Mouse (Mus musculus) right cerebral cortex, postnatal 36 days (tissue): ENCODE measurements at regions not wholly inside any gene's neighbourhood (a gene's known extent, or its start where the extent isn't known, plus 50 kb on each side); places are given as distances from the start of the nearest gene placed in this dataset.
A peak's percentile ranks its signal among the peaks of the same experiment; 100 is the strongest.

Experiments used
- DNase-seq, 2 experiments: peaks; one replicate each; pipeline ENCODE4 v3.0.0; 2022; ENCODE audit warnings: low spot score in 2 of 2, mixed read lengths in 1 of 2

- no peak for DNase-seq
These were observed 291.4 kb upstream of the Nt5c1b start for GRCm38 (mm10) chr12:10078341-10078740.

- peak; percentile 3 to 6 for DNase-seq
These were observed 290.3 kb upstream of the Nt5c1b start for GRCm38 (mm10) chr12:10079482-10079881.

GRCm38 (mm10) chr12:10112874-10113453 lies 256.8 kb upstream of the Nt5c1b start:
- no peak for DNase-seq

- no peak for DNase-seq
These were observed 247.7 kb upstream of the Nt5c1b start for GRCm38 (mm10) chr12:10122102-10122501.

GRCm38 (mm10) chr12:10127995-10128573 lies 241.7 kb upstream of the Nt5c1b start:
- no peak for DNase-seq

GRCm38 (mm10) chr12:10134141-10134540 lies 235.6 kb upstream of the Nt5c1b start:
- DNase-seq: no peak

GRCm38 (mm10) chr12:10135915-10136314 lies 233.9 kb upstream of the Nt5c1b start:
- no peak for DNase-seq

- DNase-seq: no peak
These were observed 229.6 kb upstream of the Nt5c1b start for GRCm38 (mm10) chr12:10140131-10140530.

GRCm38 (mm10) chr12:10160837-10161236 lies 208.9 kb upstream of the Nt5c1b start:
- DNase-seq: peak in 1 of 2 experiments; percentile 4

GRCm38 (mm10) chr12:10168042-10168441 lies 201.7 kb upstream of the Nt5c1b start:
- DNase-seq: no peak

GRCm38 (mm10) chr12:10168581-10168980 lies 201.2 kb upstream of the Nt5c1b start:
- peak; percentile 8 to 43 for DNase-seq

GRCm38 (mm10) chr12:10178718-10179117 lies 191.1 kb upstream of the Nt5c1b start:
- DNase-seq: no peak

- no peak for DNase-seq
These were observed 190.5 kb upstream of the Nt5c1b start for GRCm38 (mm10) chr12:10179147-10179814.

- DNase-seq: no peak
These were observed 189.8 kb upstream of the Nt5c1b start for GRCm38 (mm10) chr12:10179815-10180468.

- DNase-seq: no peak
These were observed 187.2 kb upstream of the Nt5c1b start for GRCm38 (mm10) chr12:10182589-10182988.

GRCm38 (mm10) chr12:10186576-10186975 lies 183.2 kb upstream of the Nt5c1b start:
- DNase-seq: no peak

- no peak for DNase-seq
These were observed 180.0 kb upstream of the Nt5c1b start for GRCm38 (mm10) chr12:10189746-10190145.

GRCm38 (mm10) chr12:10197906-10198460 lies 171.8 kb upstream of the Nt5c1b start:
- DNase-seq: no peak

GRCm38 (mm10) chr12:10209841-10210240 lies 159.9 kb upstream of the Nt5c1b start:
- DNase-seq: no peak

GRCm38 (mm10) chr12:10222821-10223220 lies 147.0 kb upstream of the Nt5c1b start:
- no peak for DNase-seq

- no peak for DNase-seq
These were observed 145.9 kb upstream of the Nt5c1b start for GRCm38 (mm10) chr12:10223832-10224231.

GRCm38 (mm10) chr12:10231144-10231543 lies 138.6 kb upstream of the Nt5c1b start:
- no peak for DNase-seq
